Mouse (Mus musculus) erythroblast, embryonic 14.5 days (primary cell): Measurements from ENCODE around the gene Cds1.

Source experiments
- GATA1 ChIP-seq: IDR thresholded peaks from 2 replicates; pipeline ENCODE4 v1.6.1; 2012; ENCODE audit warnings: low read length, inconsistent platforms, mixed read lengths
- TAL1 ChIP-seq: IDR thresholded peaks from 3 replicates; pipeline ENCODE4 v1.6.1; 2012; ENCODE audit warnings: low read length, inconsistent platforms, mixed read lengths

DNA sequence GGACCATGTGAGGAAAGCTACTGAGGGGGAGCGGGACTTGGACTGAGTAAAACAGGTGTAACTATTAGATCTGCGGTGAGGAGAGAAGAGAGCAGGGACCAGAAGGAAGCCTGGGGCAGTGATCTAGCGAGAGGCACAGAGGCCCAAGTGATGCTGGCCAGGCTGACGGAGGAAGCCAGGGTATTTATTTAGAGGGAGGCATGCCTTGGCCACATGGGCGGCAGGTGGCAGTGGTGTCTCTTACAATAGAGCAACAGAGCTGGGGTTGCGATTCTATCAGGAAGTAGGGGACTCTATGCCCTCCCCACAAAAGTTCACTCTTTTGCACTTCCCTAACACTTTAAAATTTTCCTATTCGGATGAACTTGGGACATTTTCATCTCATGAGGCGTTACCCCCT, 97.7 kb downstream of the Cds1 start:
- TF ChIP-seq GATA1: no peak
- no peak for TF ChIP-seq TAL1
